Mouse (Mus musculus) heart, adult 8-10 months (tissue): ENCODE measurements around the gene Spryd3. TPM values are rescaled to one million over a fixed set of nuclear protein-coding genes. Genes with fewer than 3 reads are reported as not detected.

ENCODE experiments used
- DNase-seq: peaks from one replicate; pipeline ENCODE4 v3.0.0; 2022; ENCODE audit warnings: low spot score
- total RNA-seq, 4 experiments: library from RNA; stranded (reverse); gene quantifications; 2 replicates each; pipeline ENCODE4 v1.2.4; 2022

The Spryd3 gene
- total RNA-seq, 4 experiments from 2014 or later = 13.2 to 16.8 (median 15.6) TPM

- no peak for DNase-seq
Measured at GRCm38 (mm10) chr15:102147674-102148402, 11.8 kb upstream of the Spryd3 start.

- DNase-seq = no peak
Measured at GRCm38 (mm10) chr15:102146882-102147281, 10.8 kb upstream of the Spryd3 start.

- DNase-seq = no peak
Measured at GRCm38 (mm10) chr15:102146089-102146488, 10.1 kb upstream of the Spryd3 start.

- DNase-seq = no peak
Measured at GRCm38 (mm10) chr15:102145330-102145729, 9.3 kb upstream of the Spryd3 start.

GRCm38 (mm10) chr15:102144726-102145125 is 8.7 kb upstream of the Spryd3 start:
- no peak for DNase-seq

- DNase-seq = no peak
Measured at GRCm38 (mm10) chr15:102144274-102144711, 8.3 kb upstream of the Spryd3 start, which contains the start of gene Igfbp6. TSS of gene Igfbp6 (plus strand) at chr15:102144362.

- DNase-seq = no peak
Measured at GRCm38 (mm10) chr15:102142914-102143912, 7.2 kb upstream of the Spryd3 start.

GRCm38 (mm10) chr15:102141120-102141519 is 5.1 kb upstream of the Spryd3 start:
- DNase-seq = no peak

- no peak for DNase-seq
Measured at GRCm38 (mm10) chr15:102135522-102136128, 409 bp downstream of the Spryd3 start.

- no peak for DNase-seq
Measured at GRCm38 (mm10) chr15:102134709-102135108, 1.3 kb downstream of the Spryd3 start.

GRCm38 (mm10) chr15:102133314-102133713 is 2.7 kb downstream of the Spryd3 start:
- no peak for DNase-seq

GRCm38 (mm10) chr15:102126303-102126702 is 9.7 kb downstream of the Spryd3 start:
- no peak for DNase-seq

GRCm38 (mm10) chr15:102120530-102120929 is 15.5 kb downstream of the Spryd3 start:
- peak; percentile 74 for DNase-seq

GRCm38 (mm10) chr15:102119831-102120170 is 16.2 kb downstream of the Spryd3 start:
- no peak for DNase-seq

GRCm38 (mm10) chr15:102119121-102119830 is 16.8 kb downstream of the Spryd3 start:
- DNase-seq = no peak

GRCm38 (mm10) chr15:102118591-102118990 is 17.4 kb downstream of the Spryd3 start:
- DNase-seq = no peak

GRCm38 (mm10) chr15:102117461-102118443 is 18.3 kb downstream of the Spryd3 start:
- DNase-seq = no peak

- no peak for DNase-seq
Measured at GRCm38 (mm10) chr15:102116753-102117415, 19.1 kb downstream of the Spryd3 start.

GRCm38 (mm10) chr15:102115731-102116231 is 20.3 kb downstream of the Spryd3 start:
- DNase-seq = no peak
